Mouse (Mus musculus) small intestine, adult 2 months (tissue): Measurements from ENCODE around the gene Efna1.

Experiments
- CTCF ChIP-seq: fragments of 200-500 bp; IDR thresholded peaks from 2 replicates; pipeline ENCODE4 v1.5.1; 2012; ENCODE audit warnings: low read depth, mild to moderate bottlenecking, control low read depth, inconsistent platforms, low read length, moderate library complexity, mixed read lengths; ENCODE audit not compliant: insufficient replicate concordance, insufficient read length; ENCODE audit errors: extremely low read depth
- POLR2A ChIP-seq: fragments of 200-500 bp; IDR thresholded peaks from 2 replicates; pipeline ENCODE4 v1.6.1; 2012; ENCODE audit warnings: low read depth, mild to moderate bottlenecking, control low read depth, inconsistent platforms, low read length, moderate library complexity

DNA sequence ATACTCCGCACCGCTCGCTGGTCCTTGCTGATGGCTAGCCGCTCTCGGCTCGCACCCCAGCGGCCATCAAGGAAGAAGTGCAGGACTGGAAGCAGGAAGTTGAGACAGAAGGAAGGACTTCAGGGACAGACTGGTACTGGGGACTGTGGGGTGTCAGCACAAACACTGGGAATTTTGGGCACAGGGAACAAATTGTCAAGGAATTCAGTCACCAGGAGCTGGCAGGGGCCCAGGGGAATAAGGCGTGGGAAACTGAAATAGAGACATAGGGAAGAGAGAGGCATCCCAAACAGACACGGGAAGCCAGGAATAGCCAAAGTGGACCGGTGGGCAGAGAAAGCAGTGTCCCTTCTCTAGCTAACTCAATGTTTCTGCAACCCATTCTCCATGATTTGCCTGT is 44.4 kb downstream of the Efna1 start:
- TF ChIP-seq CTCF (no peak), POLR2A (no peak)
